Mouse (Mus musculus): Measurements from ENCODE around the gene Kit. TPM values are rescaled to one million over a fixed set of nuclear protein-coding genes. Genes with fewer than 3 reads are reported as not detected.

Gene Kit
- polyA plus RNA-seq, 1 experiment from 2014 or later = 14.5 TPM

DNA sequence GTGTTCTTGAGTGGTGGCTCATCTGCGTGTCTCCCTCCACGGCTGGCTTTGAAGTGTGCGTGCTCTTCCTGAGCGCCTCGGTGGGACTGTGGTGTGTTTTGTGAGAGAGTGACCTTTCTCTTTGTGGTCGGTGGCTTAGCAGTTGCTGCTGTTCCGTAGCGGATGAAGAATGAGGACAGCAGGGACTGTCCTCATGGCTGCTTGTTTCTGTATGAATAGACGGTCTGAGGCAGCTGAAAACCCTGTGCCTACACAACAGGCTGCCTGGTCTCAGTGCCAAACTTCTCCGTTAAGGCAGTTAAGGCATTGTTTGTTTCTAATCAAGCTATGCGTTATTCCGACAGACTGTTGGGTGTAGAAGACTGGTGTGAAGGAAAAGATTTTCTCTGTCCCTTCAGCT lies 87.8 kb downstream of the Kit start:
- H3K27ac ChIP-seq = no peak overlapping the region
- no peak overlapping the region for H3K9ac ChIP-seq (ENCODE audit: low read depth, low read length)
- ATAC-seq (replicated peaks; ENCODE audit: low FRiP score, low read depth) (no peak), DNase-seq (ENCODE audit: low spot score) (no peak)
- no peak for TF ChIP-seq CTCF (IDR thresholded peaks at IDR 0.05; ENCODE audit: low read depth)
- 72% methylated on average over 12 of the region's 12 CpGs for WGBS
- no peaks in the 10 kb centered on the region for H3K36me3 ChIP-seq (ENCODE audit: insufficient read depth, low read length)
- no peak overlapping the region for H3K4me2 ChIP-seq (ENCODE audit: low read length)
- no peaks in the 10 kb centered on the region for H3K9me3 ChIP-seq (replicated peaks; ENCODE audit: low read length)
- H3K4me3 ChIP-seq (replicated peaks; ENCODE audit: low read depth, low read length) = no peak overlapping the region
- H3K4me1 ChIP-seq (replicated peaks; ENCODE audit: insufficient read depth, low read length) = no peaks in the 10 kb centered on the region
- H3K27me3 ChIP-seq (ENCODE audit: insufficient read depth, low read length) = no peaks in the 10 kb centered on the region

- DNase-seq (ENCODE audit: low spot score) (no peak), ATAC-seq (replicated peaks; ENCODE audit: low FRiP score, low read depth) (no peak)
- H3K4me1 ChIP-seq (replicated peaks; ENCODE audit: insufficient read depth, low read length) = no peaks in the 10 kb centered on the region
- no peak overlapping the region for H3K4me3 ChIP-seq (replicated peaks; ENCODE audit: low read depth, low read length)
- no peaks in the 10 kb centered on the region for H3K36me3 ChIP-seq (ENCODE audit: insufficient read depth, low read length)
- no peak overlapping the region for H3K9ac ChIP-seq (ENCODE audit: low read depth, low read length)
- no peaks in the 10 kb centered on the region for H3K9me3 ChIP-seq (replicated peaks; ENCODE audit: low read length)
- H3K4me2 ChIP-seq (ENCODE audit: low read length) = no peak overlapping the region
- no peaks in the 10 kb centered on the region for H3K27me3 ChIP-seq (ENCODE audit: insufficient read depth, low read length)
- H3K27ac ChIP-seq = no peak overlapping the region
- WGBS = 93% methylated on average over 2 of the region's 2 CpGs
- TF ChIP-seq CTCF (IDR thresholded peaks at IDR 0.05; ENCODE audit: low read depth) = no peak
These were observed 89.1 kb downstream of the Kit start for GRCm38 (mm10) chr5:75663768-75664167.

DNA sequence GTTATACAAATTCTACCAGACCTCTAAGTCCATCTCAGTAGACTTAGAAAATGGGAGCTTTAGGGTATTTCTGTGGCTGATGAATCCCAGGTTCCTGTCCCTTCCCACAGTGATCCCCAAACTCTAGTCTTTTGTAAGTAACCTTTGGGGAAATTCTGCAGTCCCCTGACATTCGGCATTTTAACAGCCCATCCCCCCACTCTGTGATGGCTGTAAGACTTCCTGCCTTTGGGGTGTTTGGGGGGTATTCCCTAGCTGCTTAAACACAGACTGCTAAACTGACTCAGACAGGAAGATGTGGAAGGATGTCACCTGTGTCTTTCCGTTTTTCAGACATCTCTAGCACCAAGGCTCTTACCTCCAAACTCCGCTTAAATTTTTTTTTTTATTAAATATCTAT lies 92.4 kb downstream of the Kit start:
- H3K9me3 ChIP-seq (replicated peaks; ENCODE audit: low read length) = no peaks in the 10 kb centered on the region
- TF ChIP-seq CTCF (IDR thresholded peaks at IDR 0.05; ENCODE audit: low read depth) = no peak
- no peak for ATAC-seq (replicated peaks; ENCODE audit: low FRiP score, low read depth)
- H3K36me3 ChIP-seq (ENCODE audit: insufficient read depth, low read length) = no peaks in the 10 kb centered on the region
- no peaks in the 10 kb centered on the region for H3K4me1 ChIP-seq (replicated peaks; ENCODE audit: insufficient read depth, low read length)
- 75% methylated on average over 3 of the region's 3 CpGs for WGBS
- DNase-seq (ENCODE audit: low spot score) = no peak
- H3K9ac ChIP-seq (ENCODE audit: low read depth, low read length) = no peak overlapping the region
- no peaks in the 10 kb centered on the region for H3K27me3 ChIP-seq (ENCODE audit: insufficient read depth, low read length)
- H3K4me2 ChIP-seq (ENCODE audit: low read length) = no peak overlapping the region
- no peak overlapping the region for H3K4me3 ChIP-seq (replicated peaks; ENCODE audit: low read depth, low read length)
- no peak overlapping the region for H3K27ac ChIP-seq

DNA sequence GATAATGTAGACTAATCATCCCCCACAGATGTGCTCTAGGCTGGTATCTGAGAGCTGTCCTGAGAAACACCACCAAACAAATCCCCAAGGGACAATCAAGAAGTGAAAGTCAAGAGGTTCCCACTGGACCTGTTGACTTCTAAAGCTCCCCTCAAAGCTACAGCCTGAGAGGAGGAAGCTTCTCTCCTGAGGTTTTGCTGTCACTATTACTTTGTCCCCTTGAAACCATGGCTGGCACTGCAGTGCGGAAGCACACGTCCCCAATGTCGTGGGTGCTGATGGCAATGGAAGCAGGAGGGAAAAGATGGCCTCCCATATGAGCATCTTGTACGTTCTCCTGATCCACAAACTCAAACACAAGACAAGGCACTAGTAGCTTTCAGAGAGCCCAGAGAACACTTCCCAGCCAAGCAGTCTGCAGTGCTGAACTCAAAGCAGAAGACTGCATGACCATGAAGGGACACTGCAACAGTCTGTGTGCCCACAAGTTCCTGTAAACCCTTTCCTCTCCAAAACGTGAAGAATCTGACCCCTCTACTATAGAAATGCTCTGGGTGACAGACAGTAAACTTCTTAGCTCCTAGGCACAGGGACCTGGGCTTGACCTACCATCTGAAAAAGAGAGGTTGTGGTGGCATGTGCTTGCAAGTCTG lies 96.5 kb downstream of the Kit start:
- TF ChIP-seq CTCF (IDR thresholded peaks at IDR 0.05; ENCODE audit: low read depth) = no peak

GRCm38 (mm10) chr5:75676024-75676423 lies 101.3 kb downstream of the Kit start:
- Histone ChIP-seq H3K27ac (no peak overlapping the region), H3K9ac (ENCODE audit: low read depth, low read length) (no peak overlapping the region), H3K4me3 (replicated peaks; ENCODE audit: low read depth, low read length) (no peak overlapping the region), H3K27me3 (ENCODE audit: insufficient read depth, low read length) (no peaks in the 10 kb centered on the region), H3K4me1 (replicated peaks; ENCODE audit: insufficient read depth, low read length) (no peaks in the 10 kb centered on the region), H3K9me3 (replicated peaks; ENCODE audit: low read length) (no peaks in the 10 kb centered on the region), H3K36me3 (ENCODE audit: insufficient read depth, low read length) (no peaks in the 10 kb centered on the region), H3K4me2 (ENCODE audit: low read length) (no peak overlapping the region)
- TF ChIP-seq CTCF (IDR thresholded peaks at IDR 0.05; ENCODE audit: low read depth) = no peak
- 74% methylated on average over 3 of the region's 3 CpGs for WGBS
- ATAC-seq (replicated peaks; ENCODE audit: low FRiP score, low read depth) (no peak), DNase-seq (ENCODE audit: low spot score) (no peak)

More for the DNA sequence above, 96.5 kb downstream of the Kit start:
- Histone ChIP-seq H3K27me3 (ENCODE audit: insufficient read depth, low read length) (no peaks in the 10 kb centered on the region), H3K36me3 (ENCODE audit: insufficient read depth, low read length) (no peaks in the 10 kb centered on the region), H3K9ac (ENCODE audit: low read depth, low read length) (no peak overlapping the region), H3K4me2 (ENCODE audit: low read length) (no peak overlapping the region), H3K4me1 (replicated peaks; ENCODE audit: insufficient read depth, low read length) (no peaks in the 10 kb centered on the region), H3K9me3 (replicated peaks; ENCODE audit: low read length) (no peaks in the 10 kb centered on the region), H3K4me3 (replicated peaks; ENCODE audit: low read depth, low read length) (no peak overlapping the region), H3K27ac (no peak overlapping the region)
- DNase-seq (ENCODE audit: low spot score) = no peak
- 88% methylated on average over 5 of the region's 5 CpGs for WGBS
- no peak for ATAC-seq (replicated peaks; ENCODE audit: low FRiP score, low read depth)

- H3K9ac ChIP-seq (ENCODE audit: low read depth, low read length) = no peak overlapping the region
- H3K4me2 ChIP-seq (ENCODE audit: low read length) = no peak overlapping the region
- ATAC-seq (replicated peaks; ENCODE audit: low FRiP score, low read depth) = no peak
- H3K4me1 ChIP-seq (replicated peaks; ENCODE audit: insufficient read depth, low read length) = no peaks in the 10 kb centered on the region
- no peak overlapping the region for H3K27ac ChIP-seq
- no peak for DNase-seq (ENCODE audit: low spot score)
- no peaks in the 10 kb centered on the region for H3K36me3 ChIP-seq (ENCODE audit: insufficient read depth, low read length)
- no peaks in the 10 kb centered on the region for H3K9me3 ChIP-seq (replicated peaks; ENCODE audit: low read length)
- 49% methylated on average over 3 of the region's 3 CpGs for WGBS
- H3K4me3 ChIP-seq (replicated peaks; ENCODE audit: low read depth, low read length) = no peak overlapping the region
- H3K27me3 ChIP-seq (ENCODE audit: insufficient read depth, low read length) = no peaks in the 10 kb centered on the region
- TF ChIP-seq CTCF (IDR thresholded peaks at IDR 0.05; ENCODE audit: low read depth) = no peak
These were observed 105.2 kb downstream of the Kit start for GRCm38 (mm10) chr5:75679896-75680295.

Data from kidney, postnatal 0 days (tissue).